Mouse (Mus musculus): ENCODE measurements at regions not wholly inside any gene's neighbourhood (a gene's known extent, or its start where the extent isn't known, plus 50 kb on each side); places are given as distances from the start of the nearest gene placed in this dataset.

DNA sequence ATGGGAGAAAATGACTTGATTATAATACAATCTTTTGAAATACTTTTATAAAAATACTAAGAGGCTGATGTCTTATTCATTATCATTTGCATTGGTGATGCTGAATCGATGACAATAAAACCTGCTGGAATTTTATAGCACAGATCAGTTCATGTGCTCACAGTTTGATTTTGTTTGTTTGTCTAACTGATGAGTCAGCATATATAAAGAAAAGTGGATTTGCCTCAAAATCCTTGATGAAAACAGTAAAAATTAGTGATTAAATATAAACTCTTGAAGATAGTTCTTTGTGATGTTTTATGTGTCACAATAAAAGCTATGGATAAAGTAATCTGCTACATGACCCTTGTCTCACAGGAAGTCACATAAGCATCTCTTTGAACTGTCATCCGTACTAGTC lies 210.9 kb downstream of the Psat1 start:
- TF ChIP-seq CTCF (IDR thresholded peaks at IDR 0.05; ENCODE audit: extremely low read depth, insufficient read length, insufficient replicate concordance, low read depth, low read length) (no peak), POLR2A (IDR thresholded peaks at IDR 0.05; ENCODE audit: low read depth, low read length) (no peak)
